In the genomic region with DNA sequence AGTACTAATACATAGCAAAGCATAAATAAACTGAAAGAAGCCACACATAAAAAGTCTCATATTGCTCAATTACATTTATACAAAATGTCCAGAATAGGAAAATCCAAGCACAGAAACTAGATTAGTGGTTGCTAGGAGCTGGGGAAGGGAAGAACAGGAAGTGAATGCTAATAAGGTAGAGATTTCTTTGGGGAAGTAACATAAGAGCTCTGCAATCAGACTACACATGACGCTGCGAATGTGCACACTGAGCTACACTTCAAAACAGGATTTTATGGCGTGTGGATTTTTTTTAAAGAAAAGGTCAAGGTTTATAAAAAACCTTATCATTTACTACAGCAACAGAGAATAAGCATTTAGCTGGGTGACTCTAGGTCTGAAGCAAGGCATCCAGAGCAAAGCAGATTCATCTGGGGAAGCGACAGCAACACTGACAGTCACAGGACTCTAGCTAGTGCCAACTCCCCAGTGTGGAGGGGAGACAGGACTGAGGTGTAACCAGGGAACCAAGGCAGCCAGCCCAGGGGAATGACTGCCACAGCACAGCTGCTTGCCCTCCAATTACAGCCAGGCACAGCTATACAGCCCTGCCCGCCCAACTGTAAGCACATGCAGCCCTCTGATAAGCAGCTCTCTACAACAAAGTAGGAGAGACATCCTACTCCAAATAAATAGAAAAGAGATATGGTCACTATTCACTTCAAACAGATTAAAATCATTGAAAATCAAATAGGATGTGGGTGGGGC, we compare ENCODE assay signal across 9 mouse cellular contexts. TPM values are rescaled to one million over a fixed set of nuclear protein-coding genes. Genes with fewer than 3 reads are reported as not detected.
A peak's percentile ranks its signal among the peaks of the same experiment; 100 is the strongest.
DNase-seq lines count a peak whose midpoint lies in the region; ATAC-seq lines count a peak whose summit lies in the region.
"Had no signal": no experiment of that assay in that cellular context is flagged by ENCODE, and none has a peak within 500 bp of the region (broad histone marks: within the 10 kb centered on the region; RNA-seq: fewer than 3 reads in every experiment).

No protein-coding gene starts in this region.

- H3K27me3 ChIP-seq in neural tube, embryonic 13.5 days, result no peaks in the 10 kb centered on the region
- no peaks in the 10 kb centered on the region for H3K27me3 ChIP-seq in liver, embryonic 11.5 days (replicated peaks; ENCODE audit: control insufficient read depth, insufficient read depth, low read length)
- H3K27me3 ChIP-seq in stomach, embryonic 15.5 days (replicated peaks), result no peaks in the 10 kb centered on the region
- H3K27me3 ChIP-seq: limb, embryonic 12.5 days had no signal

- WGBS in neural tube, embryonic 13.5 days, result 79% methylated on average over 5 of the region's 5 CpGs
- WGBS in liver, embryonic 11.5 days, result 50% methylated on average over 5 of the region's 5 CpGs
- WGBS in stomach, embryonic 15.5 days, result 74% methylated on average over 5 of the region's 5 CpGs

- no peak overlapping the region for H3K4me3 ChIP-seq in neural tube, embryonic 13.5 days
- H3K4me3 ChIP-seq in liver, embryonic 11.5 days (ENCODE audit: low read depth, low read length), result no peak overlapping the region
- H3K4me3 ChIP-seq in stomach, embryonic 15.5 days (replicated peaks), result no peak overlapping the region
- H3K4me3 ChIP-seq: limb, embryonic 12.5 days had no signal

- no peaks in the 10 kb centered on the region for H3K9me3 ChIP-seq in neural tube, embryonic 13.5 days
- no peaks in the 10 kb centered on the region for H3K9me3 ChIP-seq in liver, embryonic 11.5 days (ENCODE audit: control insufficient read depth, low read length)
- H3K9me3 ChIP-seq in stomach, embryonic 15.5 days, result no peaks in the 10 kb centered on the region
- H3K9me3 ChIP-seq: limb, embryonic 12.5 days had no signal

- no peak; the same call in 1 of the 2 replicates for ATAC-seq in neural tube, embryonic 13.5 days (ENCODE audit: low read depth)
- ATAC-seq in liver, embryonic 11.5 days (replicated peaks; ENCODE audit: low FRiP score), result peak; percentile 98
- ATAC-seq in stomach, embryonic 15.5 days (ENCODE audit: insufficient read depth, low FRiP score, low read depth), result peak; percentile 83

- no peak overlapping the region for H3K4me2 ChIP-seq in neural tube, embryonic 13.5 days
- H3K4me2 ChIP-seq in liver, embryonic 11.5 days, result peak overlapping the region; percentile 31
- no peak overlapping the region for H3K4me2 ChIP-seq in stomach, embryonic 15.5 days
- H3K4me2 ChIP-seq: limb, embryonic 12.5 days had no signal

- H3K36me3 ChIP-seq in neural tube, embryonic 13.5 days, result peaks cover 9% of the 10 kb centered on the region
- H3K36me3 ChIP-seq in liver, embryonic 11.5 days (ENCODE audit: control insufficient read depth, insufficient read depth, low read length), result no peaks in the 10 kb centered on the region
- H3K36me3 ChIP-seq in stomach, embryonic 15.5 days, result no peaks in the 10 kb centered on the region

- no peak overlapping the region for H3K9ac ChIP-seq in neural tube, embryonic 13.5 days
- no peak overlapping the region for H3K9ac ChIP-seq in liver, embryonic 11.5 days (ENCODE audit: low read depth, low read length)
- no peak overlapping the region for H3K9ac ChIP-seq in stomach, embryonic 15.5 days
- H3K9ac ChIP-seq: limb, embryonic 12.5 days had no signal

- H3K27ac ChIP-seq in neural tube, embryonic 13.5 days (replicated peaks), result 0 out of 2 replicates have a peak overlapping the region, but pooled peaks have one; percentile 28
- peak overlapping the region; percentile 35; the same call in 1 of the 2 replicates for H3K27ac ChIP-seq in liver, embryonic 11.5 days (ENCODE audit: low read depth, low read length)
- no peak overlapping the region for H3K27ac ChIP-seq in stomach, embryonic 15.5 days
- H3K27ac ChIP-seq: limb, embryonic 12.5 days had no signal

- DNase-seq in adrenal gland, adult (ENCODE audit: inconsistent age in 2 of 2, low spot score in 1 of 2), result peak; percentile 29 to 69
- no peak for DNase-seq in adrenal gland, postnatal 4 days (ENCODE audit: low spot score in 2 of 2)
- DNase-seq in neural tube, embryonic 10.5 days (ENCODE audit: extremely low spot score, low spot score), result no peak
- no peak for DNase-seq in liver, embryonic 11.5 days (ENCODE audit: low spot score)
- no peak for DNase-seq in kidney, postnatal 14 days
- no peak for DNase-seq in left cerebral cortex, adult 18-20 months (ENCODE audit: low spot score in 2 of 2)

- peaks cover 32% of the 10 kb centered on the region for H3K4me1 ChIP-seq in neural tube, embryonic 13.5 days (replicated peaks)
- peaks cover 33% of the 10 kb centered on the region for H3K4me1 ChIP-seq in liver, embryonic 11.5 days (replicated peaks; ENCODE audit: control insufficient read depth, insufficient read depth, low read length)
- 0 out of 2 replicates have a peak, but pooled peaks cover 2% of the 10 kb centered on the region for H3K4me1 ChIP-seq in stomach, embryonic 15.5 days
- H3K4me1 ChIP-seq: limb, embryonic 12.5 days had no signal

RNA-seq across cellular contexts. Expression of a gene that starts 42.6 kb away (rescaled TPM):
- total RNA-seq in adrenal gland, postnatal 4 days (2021), result 10 to 100 TPM; 55.2 to 68.1 TPM
- polyA plus RNA-seq in neural tube, embryonic 13.5 days (2015; fragmentation: Nextera tagmentation; extraction: Ambion mirVana), result 97.1 and 100 TPM in 2 replicates
- polyA plus RNA-seq in liver, embryonic 11.5 days (2014; fragmentation: Nextera tagmentation; extraction: Ambion mirVana), result 45.9 and 56.3 TPM in 2 replicates
- 59.1 and 60.2 TPM in 2 replicates for polyA plus RNA-seq in stomach, embryonic 15.5 days (2015; fragmentation: Nextera tagmentation; extraction: Ambion mirVana)
- total RNA-seq in left cerebral cortex, adult 18-20 months (2021), result 100 to 1,000 TPM; 202 to 204 TPM

Comparison
In these comparisons a context has a peak if more than half of its experiments do, and no peak if none do; other contexts are left out.
1. DNase-seq: peak in adrenal gland, adult (2 of 2); none in adrenal gland, postnatal 4 days (0 of 2), neural tube, embryonic 10.5 days (single experiment), liver, embryonic 11.5 days (single experiment), kidney, postnatal 14 days (single experiment) and left cerebral cortex, adult 18-20 months (0 of 2).